Mouse (Mus musculus) skeletal muscle tissue, adult 2 months (tissue): ENCODE measurements around the gene Wdfy3.

Experiments
- DNase-seq: peaks from one replicate; pipeline ENCODE4 v3.0.0-alpha.2; 2012; ENCODE audit warnings: low read depth, low spot score

Gene Wdfy3

GRCm38 (mm10) chr5:101949323-101949722 lies 120.4 kb downstream of the Wdfy3 start:
- no peak for DNase-seq

- DNase-seq = no peak
These were observed 121.1 kb downstream of the Wdfy3 start for GRCm38 (mm10) chr5:101948641-101949040.

- DNase-seq = peak; percentile 51
These were observed 124.0 kb downstream of the Wdfy3 start for GRCm38 (mm10) chr5:101945731-101946130.

GRCm38 (mm10) chr5:101937909-101938596 lies 131.7 kb downstream of the Wdfy3 start:
- no peak for DNase-seq

- DNase-seq = no peak
These were observed 132.4 kb downstream of the Wdfy3 start for GRCm38 (mm10) chr5:101937362-101937761.

- DNase-seq = peak; percentile 57
These were observed 133.8 kb downstream of the Wdfy3 start for GRCm38 (mm10) chr5:101935893-101936292.

- no peak for DNase-seq
These were observed 135.1 kb downstream of the Wdfy3 start for GRCm38 (mm10) chr5:101934629-101935028.

DNA sequence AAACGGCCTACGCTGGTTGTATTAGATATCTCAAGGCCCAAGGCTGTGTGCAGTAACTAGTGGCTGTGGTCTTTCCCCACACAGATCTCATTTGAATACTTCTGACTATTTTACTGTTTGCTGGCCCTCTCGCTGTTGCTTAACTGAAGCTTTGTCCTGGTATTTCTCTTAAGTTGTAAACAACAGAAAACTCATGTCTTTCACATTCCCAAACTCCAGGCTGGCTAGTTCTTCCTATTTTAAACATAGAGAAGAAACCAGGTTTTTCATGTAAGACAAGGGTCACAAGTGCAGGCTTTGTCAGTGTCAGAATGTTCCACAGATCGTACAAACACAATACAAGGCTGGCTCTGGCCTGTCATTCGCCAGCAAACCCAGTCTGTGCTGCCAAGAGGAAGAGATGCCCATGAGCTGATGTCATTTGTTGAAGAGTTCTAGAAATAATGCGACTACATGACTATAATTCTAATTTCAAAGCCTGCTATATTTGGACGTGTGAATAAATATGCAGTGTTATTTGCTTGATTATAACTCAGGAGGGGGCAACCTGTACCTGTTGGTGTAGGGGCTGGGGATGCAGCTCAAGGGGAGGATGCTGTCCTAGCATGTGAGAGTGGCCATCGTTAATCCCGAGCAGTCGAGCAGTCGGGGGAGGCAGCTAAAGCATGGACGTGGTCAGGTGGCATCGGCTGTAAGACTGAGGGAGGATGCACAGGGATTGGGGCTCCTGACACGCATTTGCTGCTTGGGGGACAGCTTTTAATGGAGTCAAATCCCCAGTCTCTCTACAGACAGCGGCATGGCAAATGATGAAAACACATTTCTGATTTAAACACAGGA lies 136.5 kb downstream of the Wdfy3 start:
- no peak for DNase-seq

DNA sequence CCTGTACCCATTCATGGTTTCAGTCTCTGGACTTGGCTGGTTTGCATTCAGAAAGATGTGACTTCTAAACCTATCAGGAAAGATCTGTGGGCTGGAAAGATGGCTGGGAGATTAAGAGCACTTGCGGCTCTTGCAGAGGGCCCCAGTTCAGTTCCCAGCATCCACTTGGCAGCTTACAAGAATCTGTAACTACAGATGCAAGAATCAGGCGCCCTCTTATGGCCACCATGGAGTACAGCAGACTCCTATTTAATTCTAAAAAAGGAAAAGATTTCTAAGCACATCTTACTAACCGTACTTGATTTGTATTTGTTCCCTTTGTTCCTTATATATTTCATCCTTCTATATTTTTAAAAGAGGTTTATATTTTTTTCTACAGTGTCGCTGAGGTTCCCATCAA lies 137.7 kb downstream of the Wdfy3 start:
- DNase-seq = no peak

DNA sequence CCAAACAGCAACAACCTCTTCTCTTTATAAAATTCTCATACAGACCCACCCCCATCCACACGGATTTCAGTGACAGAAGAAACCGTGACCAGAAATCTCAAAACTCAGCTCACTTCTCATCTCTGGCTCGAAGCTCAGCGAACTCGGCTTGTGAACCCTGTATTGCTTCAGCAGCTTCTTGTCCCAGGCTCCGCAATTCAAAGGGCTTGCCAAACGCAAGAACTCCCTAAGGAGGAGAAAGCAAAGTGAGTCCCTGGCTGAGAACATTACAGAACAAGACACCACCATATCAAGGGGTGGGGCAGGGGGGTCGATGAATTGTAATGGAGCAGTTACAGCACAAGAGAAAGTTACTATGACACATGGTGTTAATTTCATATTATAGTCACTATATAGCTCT lies 143.4 kb downstream of the Wdfy3 start:
- DNase-seq = no peak

DNA sequence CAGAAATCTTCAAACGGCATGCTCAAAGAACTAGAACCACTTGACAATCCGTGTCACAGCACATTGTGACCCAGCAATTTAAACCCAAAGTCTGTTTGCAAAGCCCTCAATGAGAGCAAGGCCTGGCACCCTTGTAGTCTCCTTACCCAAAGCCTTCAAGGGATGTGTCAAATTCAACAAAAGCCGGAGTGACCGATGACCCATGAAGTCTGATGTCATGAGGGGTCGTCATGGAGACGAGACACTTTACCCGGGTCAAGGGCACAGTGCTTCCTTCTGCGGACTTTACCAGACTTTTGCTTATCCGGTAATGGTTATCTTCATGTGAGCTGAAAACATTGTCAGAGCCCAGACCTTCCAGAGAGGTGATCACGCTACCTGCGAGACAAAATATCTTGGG lies 146.0 kb downstream of the Wdfy3 start:
- no peak for DNase-seq

GRCm38 (mm10) chr5:101919559-101919958 lies 150.2 kb downstream of the Wdfy3 start:
- DNase-seq = no peak

GRCm38 (mm10) chr5:101909468-101909867 lies 160.3 kb downstream of the Wdfy3 start:
- no peak for DNase-seq

- DNase-seq = no peak
These were observed 164.1 kb downstream of the Wdfy3 start for GRCm38 (mm10) chr5:101905624-101906023.

- peak; percentile 28 for DNase-seq
These were observed 164.9 kb downstream of the Wdfy3 start for GRCm38 (mm10) chr5:101904841-101905240.

GRCm38 (mm10) chr5:101902686-101903085 lies 167.0 kb downstream of the Wdfy3 start:
- DNase-seq = no peak

- no peak for DNase-seq
These were observed 169.7 kb downstream of the Wdfy3 start for GRCm38 (mm10) chr5:101899981-101900380.

GRCm38 (mm10) chr5:101896784-101897183 lies 172.9 kb downstream of the Wdfy3 start:
- no peak for DNase-seq

GRCm38 (mm10) chr5:101895717-101896645 lies 173.7 kb downstream of the Wdfy3 start:
- DNase-seq = no peak

DNA sequence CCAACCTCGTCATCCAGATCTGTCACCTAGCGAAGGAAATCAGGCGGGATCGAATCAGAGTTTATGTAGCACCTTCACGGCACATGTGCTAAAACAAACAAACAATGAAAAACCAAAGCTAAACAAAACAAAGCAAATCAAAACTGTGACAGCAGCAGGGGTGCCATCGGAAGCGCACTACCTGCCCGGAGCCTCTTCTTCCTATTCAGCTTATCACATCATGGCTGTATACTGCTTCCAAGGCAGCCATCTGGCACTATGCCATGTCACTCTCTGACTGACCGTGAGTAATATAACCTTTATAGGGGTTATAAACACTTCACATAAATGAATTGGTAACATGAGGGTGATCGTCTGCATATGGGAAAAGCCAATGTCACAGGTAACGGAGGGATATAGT lies 174.6 kb downstream of the Wdfy3 start:
- no peak for DNase-seq

- no peak for DNase-seq
These were observed 175.8 kb downstream of the Wdfy3 start for GRCm38 (mm10) chr5:101893820-101894515.
